In the genomic region with DNA sequence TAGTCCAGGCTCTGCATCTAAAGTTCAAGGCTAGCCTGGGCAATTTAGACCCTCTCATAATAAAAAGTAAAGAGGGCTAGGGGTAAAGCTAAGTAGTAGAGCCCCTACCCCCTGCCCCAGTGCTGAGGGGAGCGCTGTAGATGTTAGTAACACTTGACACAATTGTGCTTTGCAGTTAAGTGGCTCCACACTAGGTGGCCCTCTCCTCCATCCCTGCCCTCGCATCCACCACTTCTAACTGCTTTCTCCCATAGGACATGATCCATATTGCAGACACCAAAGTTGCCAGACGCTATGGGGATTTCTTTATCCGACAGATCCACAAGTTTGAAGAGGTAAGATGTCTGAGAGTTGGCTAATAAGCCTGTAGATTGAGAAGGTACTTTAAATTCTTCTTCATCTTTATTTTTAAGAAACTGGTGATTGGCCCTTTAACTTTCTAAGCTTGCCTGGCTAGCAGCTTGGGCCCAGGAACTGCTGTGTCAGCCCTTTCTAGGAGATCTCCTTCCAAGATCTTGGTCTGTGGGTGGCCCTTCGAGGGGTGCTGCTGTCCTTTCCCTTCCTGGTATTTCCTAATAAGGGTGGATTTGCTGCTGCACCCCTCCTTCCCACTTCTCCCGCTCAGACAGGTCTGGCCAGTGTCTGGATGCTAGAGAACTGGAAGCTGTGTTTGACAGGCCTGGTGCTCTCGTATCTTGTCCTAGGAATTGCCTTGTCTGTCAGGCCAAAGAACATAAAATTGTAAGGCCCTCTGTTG, we compare ENCODE assay signal across 9 mouse cellular contexts. TPM values are rescaled to one million over a fixed set of nuclear protein-coding genes. Genes with fewer than 3 reads are reported as not detected.
A peak's percentile ranks its signal among the peaks of the same experiment; 100 is the strongest.
DNase-seq lines count a peak whose midpoint lies in the region; ATAC-seq and TF ChIP-seq lines count a peak whose summit lies in the region.
"Had no signal": no experiment of that assay in that cellular context is flagged by ENCODE, and none has a peak within 500 bp of the region (broad histone marks: within the 10 kb centered on the region; RNA-seq: fewer than 3 reads in every experiment).

No protein-coding gene starts in this region.

- no peak for TF ChIP-seq POLR2A in cerebellum, adult 2 months (IDR thresholded peaks at IDR 0.05; ENCODE audit: borderline replicate concordance, insufficient read depth, low read length)

- H3K27me3 ChIP-seq in cerebellum, adult 2 months (ENCODE audit: control insufficient read depth, insufficient read depth, low read length), result no peaks in the 10 kb centered on the region
- H3K27me3 ChIP-seq: embryonic facial prominence, embryonic 12.5 days had no signal

- no peaks in the 10 kb centered on the region for H3K4me1 ChIP-seq in cerebellum, adult 2 months (ENCODE audit: control insufficient read depth, insufficient read depth, low read length)

- H3K27ac ChIP-seq in cerebellum, adult 2 months (ENCODE audit: insufficient read depth, low read length), result no peak overlapping the region
- H3K27ac ChIP-seq: embryonic facial prominence, embryonic 12.5 days had no signal

- WGBS in cerebellum, adult 2 months, result 56% methylated on average over 7 of the region's 7 CpGs

- no peak for ATAC-seq in CD4-positive, CD25-positive, alpha-beta regulatory T cell, adult 4 months

- TF ChIP-seq CTCF in cerebellum, adult 2 months (IDR thresholded peaks at IDR 0.05; ENCODE audit: borderline replicate concordance, insufficient read depth, low read depth, low read length), result peak; percentile 74

- H3K4me3 ChIP-seq in cerebellum, adult 2 months (replicated peaks; ENCODE audit: insufficient read depth, low read depth, low read length), result no peak overlapping the region
- H3K4me3 ChIP-seq: embryonic facial prominence, embryonic 12.5 days had no signal

- peak in 1 of 2 experiments; percentile 40 for DNase-seq in cerebellum, adult 2 months
- no peak for DNase-seq in cerebellum, adult 8-10 months
- DNase-seq in layer of hippocampus, adult 11-12 months (ENCODE audit: low spot score), result peak; percentile 70
- no peak for DNase-seq in layer of hippocampus, adult 8-10 months (ENCODE audit: low spot score in 2 of 2)
- peak; percentile 70 for DNase-seq in adrenal gland, postnatal 14 days
- peak; percentile 67 for DNase-seq in lung, postnatal 10 days
- no peak for DNase-seq in layer of hippocampus, adult 9-10 months (ENCODE audit: low spot score)

RNA-seq across cellular contexts. Expression of gene Micall1, which starts 15.4 kb away (rescaled TPM):
- 35.9 and 37.0 TPM in 2 replicates for polyA plus RNA-seq in cerebellum, adult 2 months (2012; rRNA removed)
- total RNA-seq in layer of hippocampus, adult 8-10 months (2022), result 10 to 100 TPM; 36.0 to 40.9 (median 38.3) TPM
- 34.3 and 41.0 TPM in 2 replicates for total RNA-seq in adrenal gland, postnatal 14 days (2021)
- polyA plus RNA-seq in CD4-positive, CD25-positive, alpha-beta regulatory T cell, adult 4 months (2017; shearing (Covaris generic)), result 10 to 100 TPM; 11.8 to 22.1 TPM

RNA-seq across cellular contexts. Expression of gene Eif3l, which starts 18.3 kb away (rescaled TPM):
- polyA plus RNA-seq in cerebellum, adult 2 months (2012; rRNA removed), result 88.1 and 93.0 TPM in 2 replicates
- total RNA-seq in layer of hippocampus, adult 8-10 months (2022), result 10 to 100 TPM; 76.9 to 82.0 (median 77.9) TPM
- 171 and 177 TPM in 2 replicates for total RNA-seq in adrenal gland, postnatal 14 days (2021)
- 100 to 1,000 TPM; 224 to 263 TPM for polyA plus RNA-seq in CD4-positive, CD25-positive, alpha-beta regulatory T cell, adult 4 months (2017; shearing (Covaris generic))

RNA-seq across cellular contexts. Expression of gene Ankrd54, which starts 30.6 kb away (rescaled TPM):
- 40.7 and 42.8 TPM in 2 replicates for polyA plus RNA-seq in cerebellum, adult 2 months (2012; rRNA removed)
- 10 to 100 TPM; 17.3 to 23.9 (median 18.2) TPM for total RNA-seq in layer of hippocampus, adult 8-10 months (2022)
- total RNA-seq in adrenal gland, postnatal 14 days (2021), result 23.3 and 24.1 TPM in 2 replicates
- polyA plus RNA-seq in CD4-positive, CD25-positive, alpha-beta regulatory T cell, adult 4 months (2017; shearing (Covaris generic)), result 1 to 10 TPM; 3.5 to 9.6 TPM

RNA-seq across cellular contexts. Expression of gene Polr2f, which starts 47.5 kb away (rescaled TPM):
- 107 and 110 TPM in 2 replicates for polyA plus RNA-seq in cerebellum, adult 2 months (2012; rRNA removed)
- total RNA-seq in layer of hippocampus, adult 8-10 months (2022), result 100 to 1,000 TPM in 1 of 4 experiments, 10 to 100 TPM in 3; 78.1 to 105 (median 92.0) TPM
- total RNA-seq in adrenal gland, postnatal 14 days (2021), result 110 and 127 TPM in 2 replicates
- 100 to 1,000 TPM in 1 of 2 experiments, 10 to 100 TPM in 1; 92.3 to 119 TPM for polyA plus RNA-seq in CD4-positive, CD25-positive, alpha-beta regulatory T cell, adult 4 months (2017; shearing (Covaris generic))

RNA-seq across cellular contexts. Expression of gene 1700088E04Rik, which starts 47.8 kb away (rescaled TPM):
- 6.7 and 10.8 TPM in 2 replicates for polyA plus RNA-seq in cerebellum, adult 2 months (2012; rRNA removed)
- 10 to 100 TPM in 3 of 4 experiments, 1 to 10 TPM in 1; 9.4 to 12.9 (median 11.1) TPM for total RNA-seq in layer of hippocampus, adult 8-10 months (2022)
- 4.4 and 4.7 TPM in 2 replicates for total RNA-seq in adrenal gland, postnatal 14 days (2021)
- 10 to 100 TPM in 1 of 2 experiments, 1 to 10 TPM in 1; 4.1 to 10.1 TPM for polyA plus RNA-seq in CD4-positive, CD25-positive, alpha-beta regulatory T cell, adult 4 months (2017; shearing (Covaris generic))

Comparison
In these comparisons a context has a peak if more than half of its experiments do, and no peak if none do; other contexts are left out.
1. DNase-seq: peak in layer of hippocampus, adult 11-12 months (single experiment), adrenal gland, postnatal 14 days (single experiment) and lung, postnatal 10 days (single experiment); none in cerebellum, adult 8-10 months (single experiment), layer of hippocampus, adult 8-10 months (0 of 2) and layer of hippocampus, adult 9-10 months (single experiment).